Mouse (Mus musculus) cerebellum, adult 11 months (tissue): ENCODE measurements around the gene H1f0.

Source experiments
- DNase-seq: peaks from one replicate; pipeline ENCODE4 v3.0.0; 2022

H1f0 gene

DNA sequence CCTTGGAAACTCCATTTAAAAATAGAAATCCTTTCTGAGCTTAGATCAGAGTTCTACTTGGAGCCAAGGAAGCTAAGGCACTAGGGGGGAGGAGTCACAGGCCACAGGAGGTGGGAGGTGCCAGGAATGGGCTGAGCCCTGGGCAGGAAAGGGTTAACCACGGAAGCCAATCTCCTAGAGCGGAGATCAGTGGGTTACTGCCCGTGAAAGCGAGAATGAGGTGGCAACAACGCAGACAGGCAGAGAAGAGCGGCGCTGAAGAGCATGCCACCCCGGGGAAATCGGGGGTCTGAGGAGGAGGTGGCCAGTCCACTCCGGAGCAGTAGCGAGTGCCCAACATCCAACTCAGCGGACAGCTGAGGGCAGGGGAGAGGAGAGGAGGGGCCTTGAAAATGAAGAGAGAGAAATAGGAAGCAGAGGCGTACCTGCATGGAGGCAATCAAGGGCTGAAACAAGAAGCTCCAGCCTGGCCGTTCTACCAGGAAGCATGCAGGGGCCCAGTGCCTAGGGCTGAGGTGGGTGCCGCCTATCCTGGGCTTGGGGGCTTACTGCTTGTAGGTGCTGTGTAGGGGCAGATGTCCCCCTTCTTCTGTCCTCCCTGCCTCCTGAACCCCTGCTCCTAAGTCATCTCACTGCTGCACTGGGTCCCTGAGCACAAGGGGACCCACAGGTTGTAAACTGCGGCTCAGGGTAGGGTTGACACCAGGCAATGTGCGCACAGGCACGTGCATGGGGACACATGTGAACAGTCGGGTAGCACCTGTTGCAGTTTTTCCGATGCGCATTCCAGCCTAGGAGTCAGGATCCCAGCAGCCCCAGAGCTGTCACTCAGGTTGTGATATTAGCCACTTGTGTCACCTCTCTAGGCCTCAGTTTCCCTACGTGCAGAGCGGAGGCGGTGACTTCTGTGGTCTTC, 12.5 kb downstream of the H1f0 start:
- no peak for DNase-seq

DNA sequence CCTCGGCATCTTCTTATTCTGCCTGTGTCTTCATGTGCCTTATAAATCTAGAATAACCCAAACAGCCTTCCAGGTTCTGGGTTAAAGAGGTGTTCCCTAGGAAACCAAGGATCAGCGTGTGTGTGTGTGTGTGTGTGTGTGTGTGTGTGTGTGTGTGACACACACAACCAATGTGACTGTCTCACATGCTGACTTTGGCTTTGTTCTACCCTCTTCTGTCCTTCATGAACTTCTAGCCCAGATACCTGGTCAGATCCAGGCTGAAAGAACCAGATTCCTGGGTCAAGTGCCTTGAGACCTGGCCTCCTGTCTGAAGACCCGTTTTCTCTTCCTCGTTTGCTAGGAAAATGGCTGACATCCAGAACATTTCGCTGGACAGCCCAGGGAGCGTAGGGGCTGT, 13.3 kb downstream of the H1f0 start, which contains the start of gene Galr3:
Gene Galr3 (plus strand): TSS at position 301 of the 400 bp plus-strand sequence.
- DNase-seq, result no peak

DNA sequence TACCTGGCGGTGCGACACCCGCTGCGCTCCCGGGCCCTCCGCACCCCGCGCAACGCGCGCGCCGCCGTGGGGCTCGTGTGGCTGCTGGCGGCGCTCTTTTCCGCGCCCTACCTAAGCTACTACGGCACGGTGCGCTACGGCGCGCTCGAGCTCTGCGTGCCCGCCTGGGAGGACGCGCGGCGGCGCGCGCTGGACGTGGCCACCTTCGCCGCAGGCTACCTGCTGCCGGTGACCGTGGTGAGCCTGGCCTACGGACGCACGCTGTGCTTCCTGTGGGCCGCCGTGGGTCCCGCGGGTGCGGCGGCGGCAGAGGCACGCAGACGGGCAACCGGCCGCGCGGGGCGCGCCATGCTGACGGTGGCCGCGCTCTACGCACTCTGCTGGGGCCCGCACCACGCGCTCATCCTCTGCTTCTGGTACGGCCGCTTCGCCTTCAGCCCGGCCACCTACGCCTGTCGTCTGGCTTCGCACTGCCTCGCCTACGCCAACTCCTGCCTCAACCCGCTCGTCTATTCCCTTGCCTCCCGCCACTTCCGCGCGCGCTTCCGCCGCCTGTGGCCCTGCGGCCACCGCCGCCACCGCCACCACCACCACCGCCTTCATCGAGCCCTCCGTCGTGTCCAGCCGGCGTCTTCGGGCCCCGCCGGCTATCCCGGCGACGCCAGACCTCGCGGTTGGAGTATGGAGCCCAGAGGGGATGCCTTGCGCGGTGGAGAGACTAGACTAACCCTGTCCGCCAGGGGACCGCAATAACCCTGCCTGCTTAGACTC, 14.7 kb downstream of the H1f0 start:
- no peak for DNase-seq

DNA sequence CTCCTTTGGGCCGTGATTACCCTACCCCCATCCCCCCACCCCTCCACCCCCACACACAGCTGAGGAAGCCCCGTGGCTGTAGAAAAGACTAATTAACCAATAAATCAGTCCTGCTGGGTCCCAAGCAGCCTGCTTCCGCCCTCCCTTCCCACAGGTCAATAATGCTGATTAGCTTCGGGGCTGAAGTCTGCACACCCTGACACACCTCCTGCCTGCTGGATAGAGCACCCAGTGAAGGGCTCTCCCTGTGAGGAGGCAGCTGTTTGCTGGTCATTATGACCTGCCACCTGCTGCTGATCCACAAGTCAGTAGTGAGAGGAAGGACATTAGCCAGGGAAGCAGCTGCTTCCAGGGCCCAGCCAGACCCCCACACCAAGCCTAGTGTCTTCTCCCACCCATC, 16.6 kb downstream of the H1f0 start:
- DNase-seq, result no peak

DNA sequence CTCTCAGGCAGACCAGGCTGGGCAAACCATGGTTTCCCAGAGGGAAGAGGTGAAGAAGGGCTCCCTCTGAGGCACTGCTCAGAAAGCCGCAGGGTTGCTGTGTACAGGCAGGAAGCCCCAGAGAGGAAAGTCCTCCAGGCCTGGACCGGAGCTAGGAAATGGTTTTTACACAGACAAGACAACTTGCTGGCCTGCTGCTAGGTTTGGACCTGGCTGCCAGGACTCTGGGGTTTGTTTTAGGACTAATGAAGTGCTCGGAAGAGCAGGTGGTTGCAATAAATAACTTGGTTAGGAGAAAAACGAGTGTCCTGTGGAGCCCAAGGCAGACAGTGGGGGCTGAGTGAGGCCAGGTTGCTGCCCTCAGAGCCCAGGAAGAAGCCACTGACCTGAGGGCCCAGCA, 19.9 kb downstream of the H1f0 start:
- DNase-seq, result no peak

DNA sequence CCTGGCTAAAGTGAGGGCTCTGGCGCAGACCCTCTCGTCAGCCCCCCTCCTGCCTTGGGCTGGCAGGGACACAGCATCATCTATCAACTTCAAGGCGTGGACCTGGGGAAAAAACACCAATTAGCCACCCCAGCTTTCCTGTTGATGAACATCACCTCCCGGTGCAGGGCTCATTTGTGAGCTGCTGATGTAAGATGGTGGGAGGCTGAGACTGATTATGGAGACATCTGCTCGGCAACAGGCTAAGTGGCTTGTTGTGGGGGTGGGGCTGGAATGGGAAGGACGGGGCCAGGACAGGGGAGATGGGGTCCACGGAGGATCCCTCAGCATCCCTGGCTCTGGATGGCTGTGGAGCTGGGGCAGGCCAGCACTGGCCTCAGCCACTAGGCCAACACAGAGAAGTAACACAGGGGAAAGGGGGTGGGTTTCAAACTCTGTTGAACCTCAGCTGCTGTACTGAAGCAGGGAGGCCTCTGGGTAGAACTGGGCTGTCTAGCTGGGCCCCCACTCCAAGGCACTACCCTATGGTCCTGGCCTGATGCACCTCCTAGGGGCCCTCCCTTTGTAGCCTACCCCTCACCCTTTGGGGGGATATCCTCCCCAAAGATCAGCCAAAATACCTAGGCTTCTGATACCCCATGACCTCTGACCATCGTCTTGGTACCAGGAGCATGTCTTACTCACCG, 22.1 kb downstream of the H1f0 start:
- DNase-seq, result no peak

DNA sequence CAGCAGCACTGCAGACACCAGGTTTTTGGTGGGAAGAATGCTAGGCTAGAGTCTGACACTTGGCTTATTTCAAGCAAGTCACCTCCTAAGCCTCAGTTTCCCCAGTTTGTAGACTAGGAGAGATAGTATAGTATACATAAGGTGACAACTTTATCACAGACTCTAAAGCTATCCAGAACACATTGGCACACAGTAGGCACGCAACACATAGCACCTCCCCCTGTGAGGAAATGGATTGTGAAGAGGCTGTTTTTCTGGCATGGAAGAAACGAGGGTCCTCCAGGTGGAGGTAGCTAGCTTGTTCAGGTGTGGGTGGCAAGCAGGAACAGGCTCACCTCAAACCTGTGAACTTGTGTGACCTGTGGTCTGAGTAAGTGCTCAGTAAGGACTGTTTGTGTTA, 22.7 kb downstream of the H1f0 start:
- DNase-seq, result no peak

DNA sequence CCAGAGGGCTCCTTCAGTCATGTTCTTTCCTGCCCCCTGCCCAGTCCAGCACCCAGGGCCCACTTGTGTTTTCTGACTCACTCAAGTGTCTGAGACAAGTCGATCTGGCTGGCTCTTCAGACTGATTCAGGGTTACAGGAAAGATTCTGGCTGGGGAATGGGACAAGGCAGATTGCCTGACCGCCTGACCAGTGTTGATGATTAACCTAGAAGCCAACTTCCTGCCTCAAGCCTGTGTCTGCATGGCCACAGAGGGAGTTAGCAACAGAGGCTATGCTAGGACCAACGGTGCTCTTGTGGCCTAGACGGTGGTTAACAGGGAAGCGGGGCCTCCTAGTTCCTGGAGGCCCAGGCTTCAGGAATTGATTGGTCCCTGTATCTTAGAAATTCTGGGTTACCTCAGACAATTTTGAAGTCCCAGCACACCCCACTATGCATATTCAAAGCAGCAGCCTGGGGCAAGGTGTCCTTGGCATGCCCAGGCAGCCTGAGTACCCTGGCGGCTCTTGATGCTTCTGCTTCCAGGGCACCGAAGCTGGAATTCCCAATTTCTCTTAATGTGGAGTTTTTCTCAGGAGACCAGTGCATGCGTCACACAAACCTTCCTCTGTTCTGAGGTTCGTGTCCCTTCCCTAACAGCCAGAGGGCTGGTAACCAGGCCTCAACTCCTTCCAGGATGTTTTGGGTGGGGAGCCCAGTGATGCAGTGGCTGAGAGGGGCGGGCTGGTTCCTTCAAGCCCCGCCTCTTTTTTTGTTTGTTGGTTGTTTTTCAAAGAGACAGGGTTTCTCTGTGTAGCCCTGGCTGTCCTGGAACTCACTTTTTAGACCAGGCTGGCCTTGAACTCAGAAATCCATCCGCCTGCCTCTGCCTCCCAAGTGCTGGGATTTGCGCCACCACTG, 23.5 kb downstream of the H1f0 start:
- DNase-seq, result no peak

DNA sequence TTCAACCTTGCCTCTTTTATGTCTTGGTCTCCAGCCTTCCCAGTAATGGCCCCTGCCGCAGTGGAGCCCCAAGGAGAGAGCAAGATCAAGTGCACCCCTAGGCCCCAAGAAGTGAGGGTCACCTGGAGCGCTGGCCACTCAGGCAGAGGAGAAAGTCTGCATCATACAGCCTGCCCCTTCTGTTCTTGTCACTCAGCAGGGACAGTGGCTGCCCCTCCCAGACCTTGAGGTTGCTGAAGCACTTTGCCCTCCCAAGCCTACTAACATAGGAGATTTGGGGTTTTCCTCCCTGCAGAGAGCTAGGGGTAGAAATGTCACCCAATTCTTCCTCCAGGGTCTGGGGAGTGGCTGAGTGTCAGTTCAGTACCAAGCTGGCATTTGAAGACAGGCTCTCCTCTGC, 24.1 kb downstream of the H1f0 start:
- no peak for DNase-seq

DNA sequence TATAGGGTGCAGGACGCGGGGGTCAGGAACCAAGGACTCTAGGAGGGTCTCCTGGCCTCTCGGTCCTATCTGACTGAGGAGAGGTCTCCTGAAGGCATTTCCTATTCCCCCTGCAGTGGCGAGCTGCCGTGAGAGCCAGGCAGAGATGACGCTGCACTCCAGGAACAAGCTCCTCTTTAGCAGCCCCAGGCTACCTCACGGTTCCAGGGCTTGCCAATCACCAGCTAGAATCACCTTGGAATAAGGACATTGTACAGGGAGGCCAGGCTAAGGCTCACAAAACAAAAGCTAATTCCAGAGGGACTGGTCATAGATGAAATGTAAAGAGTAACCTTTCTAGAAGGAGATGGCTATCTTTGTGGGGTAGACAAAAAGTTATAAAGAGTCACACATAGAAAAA, 28.4 kb downstream of the H1f0 start:
- no peak for DNase-seq

DNA sequence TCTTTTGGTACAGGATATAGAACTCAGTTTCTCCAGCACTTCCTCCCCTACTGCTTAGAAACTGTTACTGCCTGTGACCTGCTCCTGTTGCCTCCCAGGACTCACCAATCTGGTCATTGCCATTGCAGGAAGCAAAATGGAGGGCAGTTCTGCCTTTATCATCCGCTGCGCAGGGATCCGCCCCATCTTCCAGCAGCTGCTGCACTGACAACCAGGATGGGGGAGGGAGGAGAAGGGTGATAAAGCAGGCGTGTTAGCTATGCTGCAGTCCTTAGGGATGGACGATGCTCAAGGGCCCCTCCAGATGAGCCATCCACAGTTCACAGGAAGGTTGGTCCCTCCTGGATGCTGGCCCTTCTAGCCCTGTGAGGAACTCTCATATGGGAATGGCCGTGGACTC, 29.6 kb downstream of the H1f0 start:
- no peak for DNase-seq

DNA sequence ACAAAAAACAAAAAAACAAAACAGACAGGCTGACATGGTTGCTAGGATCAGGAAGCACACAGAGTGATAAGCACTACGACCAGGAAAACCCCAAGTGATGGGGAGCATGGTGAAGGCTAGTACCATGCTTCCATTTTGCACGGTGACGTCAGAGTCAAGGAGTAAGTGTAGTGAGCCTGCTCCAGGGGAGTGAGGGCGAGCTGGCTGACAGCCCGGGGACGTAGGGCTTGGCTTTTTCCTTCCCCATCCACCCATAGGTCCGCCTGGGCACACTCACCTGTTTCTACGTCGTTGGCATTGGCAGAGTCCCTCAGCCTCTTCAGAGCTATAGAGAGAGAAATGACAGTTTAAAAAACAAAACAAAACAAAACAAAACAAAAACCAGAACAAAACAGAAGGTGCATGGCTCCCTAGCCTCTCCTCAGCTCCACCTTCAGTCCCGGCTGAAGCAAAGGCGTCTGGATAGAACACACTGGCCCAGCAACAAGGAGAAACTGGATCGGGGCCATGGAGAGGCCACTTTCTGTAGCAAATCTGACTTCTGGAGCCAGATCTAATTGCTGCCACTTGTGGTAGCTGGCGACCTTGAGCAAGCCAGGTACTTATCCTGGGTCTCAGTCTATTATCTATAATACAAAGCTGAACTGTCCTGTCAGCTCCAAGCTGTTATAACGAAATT, 32.8 kb downstream of the H1f0 start:
- DNase-seq, result no peak

DNA sequence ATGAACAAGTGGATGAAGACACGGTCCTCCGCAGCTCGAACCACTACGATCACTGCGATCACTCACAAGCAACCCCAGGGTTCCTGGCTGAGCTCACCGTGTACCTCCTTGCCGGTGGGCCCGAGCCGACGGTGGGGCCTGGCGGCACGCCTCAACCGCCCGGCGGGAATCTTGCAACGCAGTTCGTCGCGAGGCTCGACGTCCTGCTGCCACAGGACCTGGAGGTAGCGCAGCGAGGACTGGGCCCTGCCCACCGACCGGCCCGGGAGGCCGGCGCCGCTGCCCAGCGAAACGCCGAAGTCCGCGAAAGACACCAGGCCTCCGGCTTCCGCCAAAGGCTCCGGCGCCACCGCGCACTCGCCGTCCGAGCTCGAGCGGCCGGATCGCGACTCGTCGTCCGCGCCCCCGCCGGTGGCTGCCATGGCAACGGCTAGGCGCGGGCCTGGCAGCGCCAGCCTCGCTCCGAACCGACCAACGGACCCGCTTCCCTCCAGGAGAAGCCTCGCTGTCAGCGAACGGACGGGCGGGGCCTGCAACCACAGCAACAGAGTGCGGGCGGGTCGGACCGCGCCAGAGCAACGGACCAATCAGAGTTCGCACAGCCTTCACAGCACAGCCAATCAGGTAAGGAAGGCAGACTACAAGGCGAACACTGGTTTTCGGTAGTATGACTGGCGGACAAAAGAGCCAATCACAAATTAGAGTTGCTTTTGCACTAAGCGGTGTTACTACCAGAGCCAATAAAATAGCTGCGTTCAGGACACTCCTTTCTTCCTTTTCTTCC, 34.3 kb downstream of the H1f0 start, which contains the start of gene Ankrd54:
Gene Ankrd54 (minus strand): TSS at position 518 of the 784 bp plus-strand sequence.
- peak; percentile 96 for DNase-seq

DNA sequence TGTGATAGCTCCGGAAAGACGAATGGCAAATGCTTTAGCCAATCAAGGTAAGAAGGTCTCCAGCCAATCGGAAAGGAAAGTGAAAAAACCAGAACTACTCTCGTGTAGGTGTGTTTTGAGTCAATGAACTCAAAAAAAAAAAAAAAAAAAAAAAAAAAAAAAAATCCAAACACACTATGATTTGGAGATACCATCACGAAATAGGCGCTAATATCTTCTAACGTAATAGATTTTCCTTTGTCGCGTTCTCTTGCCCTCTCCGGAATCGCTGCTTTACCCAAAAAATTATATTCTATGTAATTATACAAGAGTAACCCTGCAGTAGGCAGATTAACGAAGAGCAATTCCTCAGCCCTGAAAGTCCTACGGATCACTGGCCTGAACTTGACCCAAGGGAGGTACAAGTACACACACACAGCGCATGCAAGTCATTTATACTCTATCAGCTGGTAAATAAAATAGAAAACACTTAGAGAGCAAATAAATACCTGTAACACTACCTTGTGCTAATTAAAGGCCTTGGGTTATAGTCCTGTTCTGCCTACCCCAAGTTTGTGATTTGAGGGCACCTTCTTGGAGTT, 35.0 kb downstream of the H1f0 start:
- no peak for DNase-seq

DNA sequence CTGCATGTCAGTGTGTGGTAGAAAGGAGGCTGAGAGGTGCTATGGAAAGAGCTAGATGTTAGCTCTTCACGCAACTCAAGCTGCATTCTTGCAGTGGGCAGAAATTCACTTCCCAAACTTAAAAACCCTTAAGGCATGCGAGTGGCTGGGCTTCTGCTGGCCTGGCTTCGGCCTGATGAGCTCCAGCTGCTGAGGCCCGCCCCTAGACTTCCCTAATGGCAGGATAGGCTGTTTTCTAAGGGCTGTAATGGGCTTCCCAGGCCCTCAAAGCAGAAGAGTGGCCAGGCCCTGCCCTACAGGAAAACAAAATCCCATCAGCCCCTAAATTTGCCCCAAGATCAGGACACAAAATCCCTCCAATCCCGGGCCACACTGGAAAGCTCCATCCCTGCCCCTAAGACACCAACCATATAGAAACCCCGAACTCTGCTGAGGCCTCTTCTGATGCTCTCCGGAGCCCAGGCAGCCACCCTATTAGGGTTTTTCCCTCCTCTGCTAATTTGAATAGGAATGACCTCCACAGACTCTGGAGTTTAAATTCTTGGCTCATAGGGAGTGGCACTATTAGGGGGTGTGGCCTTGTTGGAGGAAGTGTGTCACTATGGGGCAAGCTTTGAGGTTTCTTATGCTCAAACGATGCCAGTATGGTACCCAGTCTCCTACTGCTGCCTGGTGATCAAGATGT, 37.0 kb downstream of the H1f0 start:
- no peak for DNase-seq

DNA sequence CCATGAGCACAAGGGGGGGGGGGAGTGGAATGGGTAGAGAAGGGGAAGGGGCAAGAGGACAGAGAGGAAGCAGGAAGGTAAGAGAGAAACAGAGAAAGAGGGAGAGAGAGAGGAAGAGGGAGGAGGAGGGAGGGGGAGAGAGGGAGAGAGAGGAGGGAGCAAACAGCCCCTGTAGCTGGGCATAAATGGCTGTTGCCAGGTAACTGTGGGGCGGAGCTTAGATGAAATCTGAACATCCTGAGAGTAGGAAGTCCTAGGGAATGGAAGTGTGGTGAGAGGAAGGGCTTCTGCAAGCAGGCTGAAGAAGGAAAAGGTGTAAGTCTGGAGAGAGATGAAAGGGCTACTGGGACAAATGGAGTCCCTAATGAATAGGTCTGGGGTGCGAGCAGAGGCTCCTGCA, 38.0 kb downstream of the H1f0 start:
- no peak for DNase-seq

DNA sequence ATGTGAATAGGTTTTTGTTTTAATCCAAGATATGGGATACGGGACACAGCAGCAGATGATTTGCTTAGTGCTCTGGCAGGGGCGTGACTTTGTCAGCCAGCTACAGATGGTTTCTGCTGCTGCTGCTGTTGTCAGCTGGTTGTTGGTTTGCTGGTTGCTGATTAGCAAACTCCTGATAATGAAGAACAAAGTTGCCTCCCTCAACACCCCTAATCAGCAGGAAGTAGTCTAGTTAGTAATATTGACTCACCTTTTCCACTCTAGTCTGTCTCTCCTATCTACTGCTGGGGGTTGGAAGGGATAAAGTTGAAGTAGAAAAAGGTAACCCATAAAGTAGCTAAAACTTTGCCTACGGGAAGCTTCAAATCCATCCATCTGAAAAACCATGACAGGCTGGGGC, 39.4 kb downstream of the H1f0 start:
- no peak for DNase-seq

DNA sequence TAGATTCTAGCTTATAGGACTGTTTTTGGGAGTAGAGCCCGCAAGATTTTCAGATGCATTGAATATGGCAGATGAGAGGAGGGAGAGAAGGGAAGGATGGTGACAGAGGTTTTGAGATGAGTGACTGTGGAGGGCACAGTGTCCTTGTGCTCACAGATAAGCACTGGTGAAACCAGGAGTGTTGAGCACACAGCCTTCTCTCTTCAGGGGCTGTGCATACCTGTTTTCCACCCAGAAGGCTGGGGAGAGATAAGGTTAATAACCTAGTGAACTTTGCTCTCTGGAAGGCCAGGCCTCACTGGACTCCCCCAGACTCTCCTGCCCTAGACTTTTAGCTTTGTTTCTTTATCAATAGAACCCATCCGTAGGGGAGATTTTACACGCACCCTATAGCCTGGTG, 40.2 kb downstream of the H1f0 start:
- DNase-seq, result no peak

DNA sequence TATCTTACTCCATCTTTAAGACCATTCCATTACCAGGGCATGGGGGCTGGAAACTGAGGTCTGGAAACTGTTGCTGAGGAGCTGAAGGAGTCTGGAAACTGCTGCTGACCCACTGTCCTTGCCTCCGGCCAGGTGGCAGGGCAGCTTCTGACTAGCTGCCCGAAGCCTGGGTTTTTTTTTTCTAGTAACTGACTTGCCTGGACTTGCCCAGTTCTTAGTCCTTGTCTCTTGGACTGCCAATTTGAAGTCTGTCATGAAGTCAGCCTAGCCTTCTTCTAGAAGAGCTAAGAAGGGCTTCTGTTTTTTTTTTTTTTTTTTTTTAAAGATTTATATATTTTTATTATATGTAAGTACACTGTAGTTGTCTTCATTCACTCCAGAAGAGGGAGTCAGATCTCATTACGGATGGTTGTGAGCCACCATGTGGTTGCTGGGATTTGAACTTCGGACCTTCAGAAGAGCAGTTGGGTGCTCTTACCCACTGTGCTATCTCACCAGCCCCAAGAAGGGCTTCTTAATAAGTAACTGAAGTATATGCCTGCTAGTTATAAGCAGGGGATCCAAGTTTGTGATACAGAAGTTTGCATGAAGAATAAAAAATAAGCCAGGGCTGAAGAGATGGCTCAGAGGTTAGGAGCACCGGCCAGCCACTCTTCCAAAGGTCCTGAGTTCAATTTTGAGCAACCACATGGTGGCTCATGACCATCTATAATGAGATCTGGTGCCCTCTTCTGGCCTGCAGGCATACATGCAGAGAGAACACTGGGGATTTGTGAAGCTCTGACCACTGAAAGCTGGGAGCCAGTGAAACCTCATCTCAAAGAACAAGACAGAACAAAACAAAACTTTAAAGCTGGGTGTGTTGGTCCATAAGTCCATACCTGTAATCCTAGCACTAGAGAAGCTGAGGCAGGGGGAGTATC, 43.1 kb downstream of the H1f0 start:
- no peak for DNase-seq
